Mouse (Mus musculus) embryonic fibroblast, embryonic 13.5 days (primary cell): ENCODE data around the gene Paxip1.

Experiments
- CTCF ChIP-seq: IDR thresholded peaks from 2 replicates; pipeline ENCODE4 v1.5.1; 2011; ENCODE audit warnings: mild to moderate bottlenecking, control low read depth, low read length, moderate library complexity, borderline replicate concordance; ENCODE audit not compliant: insufficient read depth
- POLR2A ChIP-seq: IDR thresholded peaks from 2 replicates; pipeline ENCODE4 v1.6.1; 2011; ENCODE audit warnings: low read depth, mild to moderate bottlenecking, control low read depth, low read length, moderate library complexity

DNA sequence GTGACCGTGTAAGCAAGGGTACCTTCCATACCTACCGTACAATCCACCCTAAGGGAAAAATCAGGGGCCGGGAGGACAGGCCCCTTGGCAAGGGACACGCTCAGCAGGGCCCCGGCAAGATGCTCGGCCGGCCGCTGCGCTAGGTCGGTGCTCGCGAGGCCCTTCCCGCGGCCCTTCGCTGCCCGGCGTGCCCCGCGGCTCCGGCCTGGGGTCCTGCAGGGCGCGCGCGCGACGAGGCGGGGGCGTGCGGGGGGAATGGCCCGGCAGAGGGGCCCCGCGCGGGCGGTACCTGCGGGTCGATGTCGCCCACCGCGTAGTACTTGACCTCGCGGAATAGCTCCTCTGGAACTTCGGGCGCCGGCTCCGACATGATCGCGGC, 592 bp downstream of the Paxip1 start:
- TF ChIP-seq POLR2A (no peak), CTCF (no peak)
